ENCODE assay signal across 8 mouse cellular contexts in genomic region chr19:29647651-29648549, GRCm38 (mm10). TPM values are rescaled to one million over a fixed set of nuclear protein-coding genes. Genes with fewer than 3 reads are reported as not detected.
DNase-seq lines count a peak whose midpoint lies in the region; ATAC-seq lines count a peak whose summit lies in the region.

Ermp1 (minus strand) TSS chr19:29648415.

- peak within 1 kb of the TSS; percentile 90 for H3K9ac ChIP-seq in hindbrain, embryonic 11.5 days (ENCODE audit: low read depth, low read length)

- peak within 1 kb of the TSS; percentile 82 for H3K27ac ChIP-seq in hindbrain, embryonic 11.5 days (ENCODE audit: low read depth, low read length)

- DNase-seq in MN1 (ENCODE audit: low spot score): peak; percentile 89
- DNase-seq in cerebellum, adult 9-10 months: peak; percentile 98
- peak; percentile 91 to 99 for DNase-seq in frontal cortex, adult 2 months (ENCODE audit: extremely low spot score in 1 of 2, low spot score in 1 of 2)
- DNase-seq in hindbrain, embryonic 11.5 days (ENCODE audit: low spot score): peak; percentile 96
- DNase-seq in layer of hippocampus, postnatal 10 days (ENCODE audit: low spot score in 2 of 2): peak; percentile 100
- peak; percentile 96 for DNase-seq in lung, postnatal 10 days
- DNase-seq in ovary, postnatal 36 days (ENCODE audit: low spot score): peak; percentile 95
- peak; percentile 98 for DNase-seq in thymus, postnatal 25 days

- no peaks in the 10 kb centered on the region for H3K9me3 ChIP-seq in hindbrain, embryonic 11.5 days (ENCODE audit: control insufficient read depth, low read length)

- peak; percentile 97 for ATAC-seq in hindbrain, embryonic 11.5 days (ENCODE audit: low FRiP score)

- 0 out of 2 replicates have a peak, but pooled peaks cover 2% of the 10 kb centered on the region for H3K36me3 ChIP-seq in hindbrain, embryonic 11.5 days (ENCODE audit: control insufficient read depth, insufficient read depth, low read length)

- H3K4me1 ChIP-seq in hindbrain, embryonic 11.5 days (replicated peaks; ENCODE audit: control insufficient read depth, insufficient read depth, low read length): no peaks in the 10 kb centered on the region

- WGBS in hindbrain, embryonic 11.5 days: under 1% methylated on average over 61 of the region's 90 CpGs

- H3K4me2 ChIP-seq in hindbrain, embryonic 11.5 days (replicated peaks; ENCODE audit: low read depth, low read length): peak within 1 kb of the TSS; percentile 61

- H3K27me3 ChIP-seq in hindbrain, embryonic 11.5 days (ENCODE audit: control insufficient read depth, insufficient read depth, low read length): no peaks in the 10 kb centered on the region

- peak within 1 kb of the TSS; percentile 83 for H3K4me3 ChIP-seq in hindbrain, embryonic 11.5 days (ENCODE audit: low read depth, low read length)

RNA-seq across cellular contexts. Expression of gene Ermp1, which starts in this region (rescaled TPM):
- 24.4 and 26.8 TPM in 2 replicates for polyA plus RNA-seq in frontal cortex, adult 2 months (2012; rRNA removed)
- 10.9 and 14.1 TPM in 2 replicates for polyA plus RNA-seq in hindbrain, embryonic 11.5 days (2014; fragmentation: Nextera tagmentation; extraction: Ambion mirVana)
- 10 to 100 TPM; 45.5 to 52.0 TPM for total RNA-seq in layer of hippocampus, postnatal 10 days (2021)

Comparison
In these comparisons a context has a peak if more than half of its experiments do, and no peak if none do; other contexts are left out.
1. Peak in every context shown above with its lines: DNase-seq, ATAC-seq, H3K4me3 ChIP-seq and H3K27ac ChIP-seq.